33 mouse cellular contexts compared by ENCODE assay signal in the genomic region with DNA sequence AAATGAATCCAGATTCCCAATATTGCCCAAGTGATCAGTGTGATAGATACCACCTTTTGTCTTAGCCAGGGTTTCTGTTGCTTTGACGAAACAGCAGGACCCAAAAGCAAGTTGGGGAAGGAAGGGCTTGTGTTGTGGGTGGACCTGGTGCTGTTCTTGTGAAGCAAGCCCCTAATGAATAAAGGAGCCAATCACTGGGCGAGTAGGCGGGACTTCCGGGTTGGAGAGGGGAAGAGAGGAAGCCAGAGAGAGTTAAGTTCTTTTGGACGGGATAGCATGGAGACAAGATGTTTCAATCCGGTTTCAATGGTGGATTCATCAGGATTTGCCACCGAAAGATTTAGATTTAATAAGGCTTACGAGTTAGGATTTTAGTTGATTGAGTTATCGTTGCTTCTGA. TPM values are rescaled to one million over a fixed set of nuclear protein-coding genes. Genes with fewer than 3 reads are reported as not detected.
DNase-seq lines count a peak whose midpoint lies in the region; ATAC-seq and TF ChIP-seq lines count a peak whose summit lies in the region.
"Had no signal": no experiment of that assay in that cellular context is flagged by ENCODE, and none has a peak within 500 bp of the region (broad histone marks: within the 10 kb centered on the region; RNA-seq: fewer than 3 reads in every experiment).

No protein-coding gene starts in this region.

- in situ Hi-C loops in CH12.LX (cut with MboI; ENCODE audit: low pct_ligation_motif_present, low pct_unique_long_range_greater_than_20kb, low sequenced_read_pairs) (no loop called here), ES-E14 (cut with MboI; ENCODE audit: low sequenced_read_pairs in 2 of 2, unreplicated experiment in 2 of 2) (no loop called here)

- TF ChIP-seq POLR2A in CH12.LX (IDR thresholded peaks at IDR 0.05; ENCODE audit: low read depth, low read length), result peak; percentile 56

- H3K9ac ChIP-seq in hindbrain, embryonic 11.5 days (ENCODE audit: low read depth, low read length), result no peak overlapping the region
- no peak overlapping the region for H3K9ac ChIP-seq in hindbrain, postnatal 0 days (replicated peaks; ENCODE audit: low read length)
- H3K9ac ChIP-seq in CH12.LX (ENCODE audit: insufficient read depth, low read depth) (no peak overlapping the region), ES-E14 (ENCODE audit: insufficient read depth, low read depth, low read length, poor library complexity, severe bottlenecking) (peak overlapping the region; percentile 56; the same call in 1 of the 2 replicates)
- no peak overlapping the region for H3K9ac ChIP-seq in intestine, embryonic 16.5 days (ENCODE audit: low read depth, low read length)
- H3K9ac ChIP-seq: embryonic facial prominence, embryonic 15.5 days; forebrain, embryonic 12.5 days; intestine, embryonic 15.5 days; liver, embryonic 12.5 days; liver, postnatal 0 days; midbrain, embryonic 12.5 days; neural tube, embryonic 12.5 days had no signal

- no peaks in the 10 kb centered on the region for H3K9me3 ChIP-seq in hindbrain, embryonic 11.5 days (ENCODE audit: control insufficient read depth, low read length)
- H3K9me3 ChIP-seq in hindbrain, postnatal 0 days (ENCODE audit: low read length), result no peaks in the 10 kb centered on the region
- H3K9me3 ChIP-seq in CH12.LX (replicated peaks; ENCODE audit: low read length), result peaks cover 3% of the 10 kb centered on the region
- no peaks in the 10 kb centered on the region for H3K9me3 ChIP-seq in ES-E14 (ENCODE audit: control insufficient read depth, insufficient read depth, low read depth, low read length)
- H3K9me3 ChIP-seq in embryonic facial prominence, embryonic 10.5 days, result no peaks in the 10 kb centered on the region
- H3K9me3 ChIP-seq in intestine, embryonic 16.5 days (ENCODE audit: control insufficient read depth, low read length), result no peaks in the 10 kb centered on the region
- H3K9me3 ChIP-seq: embryonic facial prominence, embryonic 15.5 days; forebrain, embryonic 12.5 days; G1E; hindbrain, embryonic 10.5 days; intestine, embryonic 15.5 days; liver, embryonic 12.5 days; megakaryocyte, embryonic 14.5 days; midbrain, embryonic 12.5 days; neural tube, embryonic 12.5 days had no signal

- TF ChIP-seq EP300 in CH12.LX (IDR thresholded peaks at IDR 0.05; ENCODE audit: low read length), result no peak

- no peaks in the 10 kb centered on the region for H3K79me2 ChIP-seq in CH12.LX (replicated peaks; ENCODE audit: control insufficient read depth, extremely low read depth, insufficient read depth, poor library complexity, severe bottlenecking)

- H3K4me3 ChIP-seq in hindbrain, embryonic 11.5 days (ENCODE audit: low read depth, low read length), result no peak overlapping the region
- H3K4me3 ChIP-seq in hindbrain, postnatal 0 days (ENCODE audit: low read length), result no peak overlapping the region
- H3K4me3 ChIP-seq in CH12.LX (replicated peaks in 1 of 3; ENCODE audit: low read depth in 2 of 3, low read length in 2 of 3, poor library complexity in 1 of 3), result peak overlapping the region in 1 of 3 experiments; percentile 47
- H3K4me3 ChIP-seq in ES-E14 (ENCODE audit: insufficient read depth in 1 of 2, low read depth in 1 of 2, low read length in 2 of 2, poor library complexity in 1 of 2, severe bottlenecking in 1 of 2), result peak overlapping the region; percentile 40 to 59; a peak in 3 of 4 replicates
- no peak overlapping the region for H3K4me3 ChIP-seq in embryonic facial prominence, embryonic 10.5 days
- H3K4me3 ChIP-seq in intestine, embryonic 16.5 days (ENCODE audit: low read length), result no peak overlapping the region
- H3K4me3 ChIP-seq: embryonic facial prominence, embryonic 15.5 days; forebrain, embryonic 12.5 days; hindbrain, embryonic 10.5 days; intestine, embryonic 15.5 days; liver, embryonic 12.5 days; megakaryocyte, embryonic 14.5 days; midbrain, embryonic 12.5 days; myocyte; neural tube, embryonic 12.5 days had no signal

- TF ChIP-seq CTCF in hindbrain, postnatal 0 days (IDR thresholded peaks at IDR 0.05; ENCODE audit: low read depth), result no peak
- no peak for TF ChIP-seq CTCF in CH12.LX (conservative IDR thresholded peaks at IDR 0.05 in 1 of 2, IDR thresholded peaks at IDR 0.05 in 1 of 2; ENCODE audit: low read depth in 2 of 2, low read length in 2 of 2)

- ATAC-seq in hindbrain, embryonic 11.5 days (ENCODE audit: low FRiP score), result no peak
- no peak for ATAC-seq in hindbrain, postnatal 0 days
- ATAC-seq in intestine, embryonic 16.5 days, result no peak
- ATAC-seq: activated CD4-positive, CD25-positive, alpha-beta regulatory T cell, adult 4 months; hindbrain, embryonic 16.5 days; intestine, embryonic 15.5 days; liver, embryonic 12.5 days; liver, postnatal 0 days; Patski had no signal

- DNase-seq in hindbrain, embryonic 11.5 days (ENCODE audit: low spot score), result peak; percentile 5
- no peak for DNase-seq in hindbrain, postnatal 0 days (ENCODE audit: low spot score)
- DNase-seq in CH12.LX (ENCODE audit: extremely low read depth), result peak; percentile 47
- no peak for DNase-seq in ES-E14 (ENCODE audit: low read depth, low spot score)
- peak; percentile 24 for DNase-seq in testis, postnatal 14 days (ENCODE audit: low spot score)
- DNase-seq in embryonic facial prominence, embryonic 10.5 days (ENCODE audit: low spot score), result no peak
- DNase-seq: adrenal gland, adult 8-10 months; cerebellum, adult 2 months; cerebellum, postnatal 14 days; heart, postnatal 14 days; kidney, adult 8-10 months; layer of hippocampus, postnatal 36 days; left cerebral cortex, postnatal 4 days; liver, postnatal 0 days; lung, postnatal 36 days; right cerebral cortex, adult 18-20 months; spleen, adult 18-20 months had no signal

- H3K4me1 ChIP-seq in hindbrain, embryonic 11.5 days (replicated peaks; ENCODE audit: control insufficient read depth, insufficient read depth, low read length), result no peaks in the 10 kb centered on the region
- H3K4me1 ChIP-seq in hindbrain, postnatal 0 days (ENCODE audit: insufficient read depth, low read length), result no peaks in the 10 kb centered on the region
- H3K4me1 ChIP-seq in CH12.LX (ENCODE audit: control insufficient read depth in 1 of 2, insufficient read depth in 2 of 2), result no peaks in the 10 kb centered on the region
- no peaks in the 10 kb centered on the region for H3K4me1 ChIP-seq in ES-E14 (ENCODE audit: control insufficient read depth in 2 of 2, insufficient read depth in 2 of 2, low read length in 2 of 2, poor library complexity in 1 of 2)
- H3K4me1 ChIP-seq in embryonic facial prominence, embryonic 10.5 days, result no peaks in the 10 kb centered on the region
- no peaks in the 10 kb centered on the region for H3K4me1 ChIP-seq in intestine, embryonic 16.5 days (ENCODE audit: control insufficient read depth, insufficient read depth, low read length)
- H3K4me1 ChIP-seq: embryonic facial prominence, embryonic 15.5 days; forebrain, embryonic 12.5 days; hindbrain, embryonic 10.5 days; intestine, embryonic 15.5 days; liver, embryonic 12.5 days; midbrain, embryonic 12.5 days; neural tube, embryonic 12.5 days had no signal

- H3K27ac ChIP-seq in hindbrain, embryonic 11.5 days (ENCODE audit: low read depth, low read length), result no peak overlapping the region
- no peak overlapping the region for H3K27ac ChIP-seq in hindbrain, postnatal 0 days
- H3K27ac ChIP-seq in CH12.LX (ENCODE audit: insufficient read depth, low read depth) (no peak overlapping the region), ES-E14 (ENCODE audit: insufficient read depth, low read depth, low read length, poor library complexity, severe bottlenecking) (no peak overlapping the region)
- H3K27ac ChIP-seq in embryonic facial prominence, embryonic 10.5 days (replicated peaks), result no peak overlapping the region
- H3K27ac ChIP-seq in intestine, embryonic 16.5 days (ENCODE audit: low read length), result no peak overlapping the region
- H3K27ac ChIP-seq: embryonic facial prominence, embryonic 15.5 days; forebrain, embryonic 12.5 days; hindbrain, embryonic 10.5 days; intestine, embryonic 15.5 days; kidney, postnatal 0 days; liver, embryonic 12.5 days; midbrain, embryonic 12.5 days; neural tube, embryonic 12.5 days; stomach, postnatal 0 days had no signal

- no peak overlapping the region for H3K4me2 ChIP-seq in hindbrain, embryonic 11.5 days (replicated peaks; ENCODE audit: low read depth, low read length)
- H3K4me2 ChIP-seq in hindbrain, postnatal 0 days (ENCODE audit: low read depth, low read length), result no peak overlapping the region
- no peak overlapping the region for H3K4me2 ChIP-seq in CH12.LX (ENCODE audit: insufficient read depth, low read depth, poor library complexity, severe bottlenecking)
- no peak overlapping the region for H3K4me2 ChIP-seq in intestine, embryonic 16.5 days (ENCODE audit: low read depth, low read length)
- H3K4me2 ChIP-seq: embryonic facial prominence, embryonic 15.5 days; forebrain, embryonic 12.5 days; intestine, embryonic 15.5 days; liver, embryonic 12.5 days; midbrain, embryonic 12.5 days; neural tube, embryonic 12.5 days had no signal

- dilution Hi-C loops in CH12.LX (cut with MboI; ENCODE audit: extremely low pct_ligation_motif_present, extremely low pct_unique_long_range_greater_than_20kb, low sequenced_read_pairs), result no loop called here

- H3K36me3 ChIP-seq in hindbrain, embryonic 11.5 days (ENCODE audit: control insufficient read depth, insufficient read depth, low read length), result no peaks in the 10 kb centered on the region
- H3K36me3 ChIP-seq in hindbrain, postnatal 0 days (ENCODE audit: insufficient read depth, low read length), result no peaks in the 10 kb centered on the region
- H3K36me3 ChIP-seq in CH12.LX (replicated peaks in 1 of 2; ENCODE audit: control insufficient read depth in 1 of 2, insufficient read depth in 1 of 2, low read length in 1 of 2), result no peaks in the 10 kb centered on the region
- no peaks in the 10 kb centered on the region for H3K36me3 ChIP-seq in ES-E14 (ENCODE audit: control insufficient read depth, insufficient read depth, low read length, poor library complexity, severe bottlenecking)
- H3K36me3 ChIP-seq in embryonic facial prominence, embryonic 10.5 days (replicated peaks), result no peaks in the 10 kb centered on the region
- H3K36me3 ChIP-seq in intestine, embryonic 16.5 days (ENCODE audit: control insufficient read depth, insufficient read depth, low read length), result no peaks in the 10 kb centered on the region
- H3K36me3 ChIP-seq: embryonic facial prominence, embryonic 15.5 days; forebrain, embryonic 12.5 days; G1E; hindbrain, embryonic 10.5 days; intestine, embryonic 15.5 days; liver, embryonic 12.5 days; midbrain, embryonic 12.5 days; neural tube, embryonic 12.5 days had no signal

- no peak for TF ChIP-seq RAD21 in CH12.LX (IDR thresholded peaks at IDR 0.05; ENCODE audit: low read depth, low read length)

- no peaks in the 10 kb centered on the region for H3K27me3 ChIP-seq in hindbrain, embryonic 11.5 days (ENCODE audit: control insufficient read depth, insufficient read depth, low read length)
- no peaks in the 10 kb centered on the region for H3K27me3 ChIP-seq in hindbrain, postnatal 0 days (ENCODE audit: insufficient read depth, low read length)
- H3K27me3 ChIP-seq in CH12.LX (replicated peaks), result no peaks in the 10 kb centered on the region
- H3K27me3 ChIP-seq in embryonic facial prominence, embryonic 10.5 days (replicated peaks; ENCODE audit: low read depth, poor library complexity, severe bottlenecking), result no peaks in the 10 kb centered on the region
- no peaks in the 10 kb centered on the region for H3K27me3 ChIP-seq in intestine, embryonic 16.5 days (replicated peaks; ENCODE audit: control insufficient read depth, insufficient read depth, low read length)
- H3K27me3 ChIP-seq: embryonic facial prominence, embryonic 15.5 days; forebrain, embryonic 12.5 days; intestine, embryonic 15.5 days; midbrain, embryonic 12.5 days; neural tube, embryonic 12.5 days had no signal

- WGBS in hindbrain, embryonic 11.5 days, result 48% methylated on average over 9 of the region's 9 CpGs
- WGBS in hindbrain, postnatal 0 days, result 57% methylated on average over 9 of the region's 9 CpGs
- WGBS in embryonic facial prominence, embryonic 10.5 days, result 54% methylated on average over 9 of the region's 9 CpGs
- 64% methylated on average over 9 of the region's 9 CpGs for WGBS in intestine, embryonic 16.5 days

RNA-seq across cellular contexts. Expression of gene Rbm34, which starts 40.8 kb away (rescaled TPM):
- polyA plus RNA-seq in hindbrain, embryonic 11.5 days (2014; fragmentation: Nextera tagmentation; extraction: Ambion mirVana), result 32.6 and 33.8 TPM in 2 replicates
- 9.8 and 10.4 TPM in 2 replicates for total RNA-seq in hindbrain, postnatal 0 days (2014; rRNA removed)
- polyA plus RNA-seq in hindbrain, postnatal 0 days (2015; fragmentation: Nextera tagmentation; extraction: Ambion mirVana), result 28.3 and 29.0 TPM in 2 replicates
- total RNA-seq in CH12.LX (2012; rRNA removed) (24.8 and 29.8 TPM in 2 replicates), CH12.LX (2014; rRNA removed) (42.7 and 47.2 TPM in 2 replicates), ES-E14 (2012; rRNA removed) (22.4 and 32.5 TPM in 2 replicates)
- polyA plus RNA-seq in CH12.LX (2012; ENCODE audit: insufficient read length, low read depth), result 42.3 and 52.4 TPM in 2 replicates
- polyA plus RNA-seq in embryonic facial prominence, embryonic 10.5 days (2016; fragmentation: Nextera tagmentation; extraction: Ambion mirVana), result 24.9 and 26.9 TPM in 2 replicates
- polyA plus RNA-seq in intestine, embryonic 16.5 days (2015; fragmentation: Nextera tagmentation; extraction: Ambion mirVana), result 20.6 and 22.0 TPM in 2 replicates

RNA-seq across cellular contexts. Expression of gene Pard3, which starts 52.0 kb away (rescaled TPM):
- polyA plus RNA-seq in hindbrain, embryonic 11.5 days (2014; fragmentation: Nextera tagmentation; extraction: Ambion mirVana), result 30.9 and 31.5 TPM in 2 replicates
- 29.3 and 36.0 TPM in 2 replicates for total RNA-seq in hindbrain, postnatal 0 days (2014; rRNA removed)
- polyA plus RNA-seq in hindbrain, postnatal 0 days (2015; fragmentation: Nextera tagmentation; extraction: Ambion mirVana), result 11.9 and 12.8 TPM in 2 replicates
- total RNA-seq in CH12.LX (2012; rRNA removed), result 0.08 and 0.51 TPM in 2 replicates
- 0.92 and 0.94 TPM in 2 replicates for total RNA-seq in CH12.LX (2014; rRNA removed)
- 1.3 and 1.5 TPM in 2 replicates for polyA plus RNA-seq in CH12.LX (2012; ENCODE audit: insufficient read length, low read depth)
- 29.2 and 30.2 TPM in 2 replicates for total RNA-seq in ES-E14 (2012; rRNA removed)
- polyA plus RNA-seq in embryonic facial prominence, embryonic 10.5 days (2016; fragmentation: Nextera tagmentation; extraction: Ambion mirVana), result 30.8 and 33.4 TPM in 2 replicates
- polyA plus RNA-seq in intestine, embryonic 16.5 days (2015; fragmentation: Nextera tagmentation; extraction: Ambion mirVana), result 17.3 and 19.1 TPM in 2 replicates
- polyA plus RNA-seq: G1E had no signal

Comparison
In these comparisons a context has a peak if more than half of its experiments do, and no peak if none do; other contexts are left out.
1. DNase-seq: peak in hindbrain, embryonic 11.5 days (single experiment), CH12.LX (single experiment) and testis, postnatal 14 days (single experiment); none in hindbrain, postnatal 0 days (single experiment), ES-E14 (single experiment) and embryonic facial prominence, embryonic 10.5 days (single experiment).
2. H3K4me3 ChIP-seq: peak in ES-E14 (2 of 2); none in hindbrain, embryonic 11.5 days (single experiment), hindbrain, postnatal 0 days (single experiment), embryonic facial prominence, embryonic 10.5 days (single experiment) and intestine, embryonic 16.5 days (single experiment).